Mouse (Mus musculus) retina, postnatal 7 days (tissue): ENCODE data around the gene Fbp2.
"Not testable (repeated sequence)": the region's sequence is repeated elsewhere in the genome, so short reads cannot be mapped to it uniquely, and the experiment has no call there.

Experiments used
- DNase-seq: peaks from one replicate; pipeline ENCODE4 v3.0.0-alpha.2; 2012; ENCODE audit warnings: low read depth, low spot score

Fbp2 gene

GRCm38 (mm10) chr13:62865651-62866315 is 7.6 kb upstream of the Fbp2 start:
- no peak for DNase-seq

- DNase-seq, result no peak
Observed at GRCm38 (mm10) chr13:62863771-62864170, 5.5 kb upstream of the Fbp2 start.

DNA sequence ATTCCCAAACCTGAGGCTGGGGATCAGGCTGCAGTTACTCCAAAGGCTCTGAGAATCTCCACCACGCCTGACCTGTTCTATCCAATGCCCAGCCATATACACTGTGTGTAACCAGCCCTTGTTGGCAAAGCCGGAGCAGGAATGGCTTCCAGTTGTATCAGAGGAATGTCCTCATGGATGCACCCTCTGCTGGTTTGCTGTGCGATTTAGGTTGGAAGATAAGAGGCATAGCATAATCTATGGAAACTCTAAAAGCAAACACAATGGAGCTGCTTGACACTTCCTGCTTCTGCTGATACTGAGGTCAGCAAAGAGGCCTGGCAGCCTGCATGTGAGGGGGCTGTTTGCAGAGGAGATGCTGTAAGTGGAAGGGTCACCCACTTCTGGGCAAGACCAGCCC is 4.7 kb upstream of the Fbp2 start:
- DNase-seq, result no peak

DNA sequence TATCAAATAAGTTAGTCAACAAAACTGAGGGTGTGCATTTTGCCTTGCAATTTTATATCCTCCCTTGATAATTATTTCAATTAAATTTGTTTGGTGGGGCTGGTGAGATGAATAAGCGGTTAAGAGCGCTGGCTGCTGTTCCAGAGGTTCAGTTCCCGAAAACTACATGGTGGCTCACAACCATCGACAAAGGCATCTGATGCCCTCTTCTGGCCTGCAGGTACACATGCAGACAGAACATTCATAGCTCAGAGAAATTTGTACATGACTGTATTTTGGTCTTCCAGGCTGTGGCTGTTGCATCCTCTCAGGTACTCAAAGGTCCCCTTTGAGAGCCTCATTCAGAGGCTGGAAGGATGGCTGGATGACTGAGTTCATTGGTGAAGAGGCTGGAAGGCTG is 1.8 kb upstream of the Fbp2 start:
- DNase-seq, result no peak

DNA sequence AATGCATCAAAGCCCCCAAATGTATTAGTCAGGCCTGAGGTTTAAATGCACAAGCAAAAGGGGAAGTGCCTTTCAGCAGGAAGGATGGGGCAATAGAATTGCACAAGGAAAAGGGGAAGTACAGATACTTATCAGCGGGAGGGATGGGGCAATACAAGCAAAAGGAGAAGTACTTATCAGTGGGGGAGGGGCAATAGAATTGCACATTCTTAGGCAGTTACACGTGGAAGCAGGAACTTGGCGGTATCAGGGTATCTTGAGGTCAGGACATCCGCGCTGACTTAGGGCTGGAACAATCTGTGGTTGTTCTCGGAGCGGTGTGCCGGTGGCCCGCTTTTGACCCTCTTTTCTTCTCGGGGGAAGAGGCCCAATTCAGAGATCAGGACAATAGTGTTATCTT is 1.0 kb upstream of the Fbp2 start:
- not testable (repeated sequence) for DNase-seq

GRCm38 (mm10) chr13:62856850-62857249 is 1.4 kb downstream of the Fbp2 start:
- DNase-seq, result no peak

GRCm38 (mm10) chr13:62856305-62856675 is 1.9 kb downstream of the Fbp2 start:
- DNase-seq, result peak; percentile 74

- no peak for DNase-seq
Observed at GRCm38 (mm10) chr13:62855396-62856304, 2.6 kb downstream of the Fbp2 start.

DNA sequence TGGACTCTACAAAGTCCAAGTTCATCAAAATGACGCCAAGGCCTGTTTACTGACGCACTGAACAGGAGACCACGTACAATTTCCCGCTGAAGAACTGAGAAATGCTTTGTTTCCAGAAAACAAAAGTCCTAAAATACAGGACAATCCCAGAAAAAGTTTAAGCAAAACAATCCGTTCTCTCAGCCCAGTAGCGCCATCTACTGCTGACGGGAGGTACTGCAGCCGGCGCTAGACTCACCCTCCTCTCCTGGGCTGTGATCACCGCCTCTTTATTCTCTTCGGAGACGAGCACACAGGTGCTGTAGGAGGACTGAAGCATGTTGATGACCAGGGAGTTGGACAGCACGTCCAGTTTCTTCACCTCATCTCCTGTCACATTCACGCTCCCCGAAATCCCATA is 3.6 kb downstream of the Fbp2 start:
- peak; percentile 35 for DNase-seq

GRCm38 (mm10) chr13:62833341-62833740 is 24.9 kb downstream of the Fbp2 start:
- no peak for DNase-seq

DNA sequence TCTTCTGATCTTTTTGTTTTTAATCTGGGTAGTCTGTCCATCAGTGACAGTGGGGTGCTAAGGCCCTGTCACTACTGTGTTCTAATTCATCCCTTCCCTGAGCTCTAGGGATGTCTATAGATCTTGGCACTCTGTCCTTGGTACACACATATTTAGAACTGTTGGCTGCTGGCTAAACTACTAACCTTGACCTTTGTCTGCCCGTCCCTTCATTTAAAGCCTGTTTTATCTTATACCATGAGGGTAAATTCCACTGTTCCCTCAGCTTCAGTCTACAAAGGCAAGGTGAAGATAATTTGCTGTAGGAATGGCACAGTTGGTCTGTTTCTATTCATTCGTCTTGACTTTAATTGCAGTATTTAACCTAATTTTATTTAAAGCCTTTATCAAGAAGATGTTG is 26.0 kb downstream of the Fbp2 start:
- DNase-seq, result no peak

- not testable (repeated sequence) for DNase-seq
Observed at GRCm38 (mm10) chr13:62815705-62816104, 42.5 kb downstream of the Fbp2 start.

DNA sequence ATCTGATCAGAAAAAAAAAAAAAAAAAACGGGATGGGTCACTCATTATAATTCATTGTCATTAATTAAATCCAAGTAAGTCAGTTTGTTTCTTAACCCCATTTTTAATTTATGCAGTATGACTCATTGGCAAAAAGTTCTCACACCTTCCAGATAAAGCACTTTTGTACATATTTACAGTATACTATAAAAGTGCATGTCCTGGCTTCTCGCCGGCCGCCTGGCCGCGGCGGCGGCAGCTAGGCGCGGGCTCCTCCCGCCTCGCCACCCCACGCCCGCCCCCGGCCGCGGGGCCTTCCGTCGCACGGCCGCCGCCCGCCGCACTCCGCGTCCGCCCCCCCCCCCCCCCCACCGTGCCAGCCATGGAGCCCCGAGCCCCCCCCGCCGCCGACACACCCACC is 45.5 kb downstream of the Fbp2 start:
- DNase-seq, result no peak

DNA sequence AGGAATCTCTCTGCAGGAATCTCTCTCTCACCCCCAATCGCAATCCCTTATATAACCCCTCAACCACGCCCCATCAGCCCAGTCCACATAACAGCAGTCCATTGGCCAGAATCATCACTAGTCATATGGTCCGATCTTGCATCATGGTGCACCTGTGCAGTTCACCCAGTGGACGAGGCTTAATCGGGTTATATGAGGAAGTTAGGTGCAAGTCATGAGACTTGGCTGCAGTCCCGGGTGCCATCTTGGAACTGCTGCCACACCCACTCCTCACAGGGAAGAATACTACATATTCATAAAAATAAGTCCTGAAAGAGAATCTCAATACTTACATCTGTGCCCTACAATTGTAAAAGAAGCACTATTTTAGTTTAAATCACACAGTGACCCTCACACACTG is 50.2 kb downstream of the Fbp2 start:
- DNase-seq, result not testable (repeated sequence)
